Mouse (Mus musculus) ES-E14 (cell line): Measurements from ENCODE around the gene Jam3.

Experiments used
- CHD2 ChIP-seq: IDR thresholded peaks from 2 replicates; pipeline ENCODE4 v1.6.1; 2014; ENCODE audit warnings: mild to moderate bottlenecking, low read depth, low read length, inconsistent platforms
- HCFC1 ChIP-seq: IDR thresholded peaks from 2 replicates; pipeline ENCODE4 v1.6.1; 2012; ENCODE audit warnings: low read length, inconsistent platforms, borderline replicate concordance; ENCODE audit not compliant: insufficient read depth
- MAFK ChIP-seq: IDR thresholded peaks from 2 replicates; pipeline ENCODE4 v1.6.1; 2014; ENCODE audit warnings: mild to moderate bottlenecking, low read depth, low read length, inconsistent platforms; ENCODE audit not compliant: insufficient read depth
- ZC3H11A ChIP-seq: IDR thresholded peaks from 2 replicates; pipeline ENCODE4 v1.6.1; 2012; ENCODE audit warnings: low read depth, mild to moderate bottlenecking, inconsistent platforms, low read length, borderline replicate concordance
- ZNF384 ChIP-seq: IDR thresholded peaks from 2 replicates; pipeline ENCODE4 v1.6.1; 2012; ENCODE audit warnings: low read depth, low read length, inconsistent platforms

- TF ChIP-seq ZNF384, result no peak
- no peak for TF ChIP-seq CHD2
- no peak for TF ChIP-seq HCFC1
- no peak for TF ChIP-seq ZC3H11A
- TF ChIP-seq MAFK, result no peak
Measured at GRCm38 (mm10) chr9:27147946-27148345, 7.3 kb downstream of the Jam3 start.
